Mouse (Mus musculus): ENCODE results near the gene Clpx.
"Not testable (repeated sequence)": the region's sequence is repeated elsewhere in the genome, so short reads cannot be mapped to it uniquely, and the experiment has no call there.

The Clpx gene

DNA sequence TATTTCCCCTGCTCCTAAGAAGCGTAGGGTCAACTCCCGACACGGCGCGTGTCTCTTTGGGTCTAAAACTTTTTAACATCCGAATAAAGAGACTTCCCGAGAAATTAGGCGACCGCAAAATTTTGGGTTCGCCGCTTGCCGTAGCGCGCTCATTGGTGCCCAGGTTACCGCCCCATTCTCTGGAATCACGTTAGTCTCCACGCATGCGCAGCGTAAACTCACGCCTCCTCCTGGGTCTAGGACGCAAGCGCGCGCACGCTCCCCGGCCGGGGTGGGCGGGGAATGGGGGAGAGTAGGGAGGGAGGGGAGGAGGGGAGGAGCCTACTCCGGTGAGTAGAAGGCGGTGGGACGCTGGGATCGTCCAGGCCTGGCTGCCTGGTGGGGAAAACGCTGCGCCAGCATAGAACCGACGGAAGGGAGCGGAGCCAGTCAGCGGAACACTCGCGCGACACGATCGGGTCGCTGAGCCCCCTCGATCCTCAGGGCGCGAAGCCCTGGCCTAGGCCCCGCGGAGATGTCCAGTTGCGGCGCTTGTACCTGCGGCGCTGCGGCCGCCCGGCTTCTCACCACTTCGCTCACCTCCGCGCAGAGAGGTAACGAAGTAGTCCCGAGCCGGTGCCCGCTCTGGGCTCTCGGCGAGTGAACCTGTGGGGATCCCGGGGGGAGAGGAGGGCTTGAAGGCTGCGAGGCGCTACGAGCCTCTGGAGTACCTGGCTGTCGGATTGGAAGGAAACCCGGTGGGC lies at the start of gene Clpx:
Gene Clpx (plus strand): TSS at position 288 of the 743 bp plus-strand sequence.
- CTCF ChIA-PET: no interaction called here

DNA sequence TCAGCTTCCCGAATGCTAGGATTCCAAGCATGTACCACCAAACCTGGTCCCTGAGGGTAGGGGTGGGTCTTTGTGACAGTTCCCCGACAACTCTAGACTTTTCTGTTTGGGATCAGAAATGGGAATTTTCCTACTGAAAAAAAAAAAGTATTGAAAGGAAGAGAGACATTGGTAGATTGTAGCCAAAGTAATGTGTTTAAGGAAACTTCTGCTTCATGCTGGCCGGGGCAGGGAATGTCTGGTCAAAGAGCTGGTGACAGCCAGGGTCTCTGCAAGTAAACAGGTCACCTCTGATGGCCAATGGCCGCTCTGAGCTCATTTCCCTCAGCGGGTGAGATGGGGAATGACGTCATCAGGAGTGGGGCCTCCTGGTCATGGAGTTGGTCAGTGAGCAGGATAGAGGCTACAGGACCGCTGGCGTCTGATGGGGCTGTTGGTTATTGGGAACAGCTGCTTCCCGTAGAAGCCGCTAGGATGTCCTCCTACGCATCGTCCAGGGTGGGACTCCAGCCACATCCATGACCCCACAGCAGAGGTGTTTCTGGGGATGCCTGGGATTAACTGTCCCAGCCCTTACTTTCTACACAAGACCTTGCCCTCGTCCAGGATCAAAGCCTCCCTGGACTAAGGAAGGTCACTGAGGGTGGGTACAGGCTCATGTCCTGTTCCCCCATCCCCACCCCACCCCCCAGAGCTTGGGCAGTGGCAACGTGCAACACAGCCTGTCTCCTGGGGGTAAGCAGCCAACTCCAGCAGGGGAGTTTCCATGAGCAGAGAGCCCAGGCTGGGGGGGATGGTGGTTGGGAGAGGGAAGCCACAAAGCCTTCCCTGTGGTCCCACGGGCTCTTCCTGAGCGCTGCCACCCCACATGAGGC lies 46.3 kb upstream of the Clpx start:
- CTCF ChIA-PET: interaction anchor here (0.6 kb wide), 1 partner anchor 23 kb away, joined by 3 read pairs; no protein-coding TSS in a partner anchor

- CTCF ChIA-PET: interaction anchor here (0.6 kb wide), 1 partner anchor 24 kb away, joined by 3 read pairs; no protein-coding TSS in a partner anchor
These were observed 45.7 kb upstream of the Clpx start for GRCm38 (mm10) chr9:65248377-65248690.

DNA sequence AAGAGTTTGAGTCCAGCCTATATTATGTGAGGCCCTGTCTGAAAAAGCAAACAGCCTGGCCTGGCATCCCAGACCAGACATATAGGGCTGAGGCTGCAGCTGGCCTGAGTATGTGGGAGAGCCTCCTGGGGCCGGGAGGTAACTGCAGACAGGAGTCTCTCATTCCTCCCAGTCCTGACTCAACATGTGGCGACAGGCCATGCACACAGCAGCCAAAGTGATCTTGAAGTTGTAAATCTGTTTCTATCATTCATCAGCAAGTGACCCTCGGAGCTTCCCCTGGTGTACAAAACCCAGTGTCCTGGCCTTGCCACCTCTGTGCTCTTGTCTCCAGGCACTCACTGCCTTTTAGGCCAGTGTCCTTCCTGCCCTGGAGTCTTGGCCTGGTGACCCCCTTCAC lies 42.0 kb upstream of the Clpx start:
- CTCF ChIA-PET: no interaction called here

DNA sequence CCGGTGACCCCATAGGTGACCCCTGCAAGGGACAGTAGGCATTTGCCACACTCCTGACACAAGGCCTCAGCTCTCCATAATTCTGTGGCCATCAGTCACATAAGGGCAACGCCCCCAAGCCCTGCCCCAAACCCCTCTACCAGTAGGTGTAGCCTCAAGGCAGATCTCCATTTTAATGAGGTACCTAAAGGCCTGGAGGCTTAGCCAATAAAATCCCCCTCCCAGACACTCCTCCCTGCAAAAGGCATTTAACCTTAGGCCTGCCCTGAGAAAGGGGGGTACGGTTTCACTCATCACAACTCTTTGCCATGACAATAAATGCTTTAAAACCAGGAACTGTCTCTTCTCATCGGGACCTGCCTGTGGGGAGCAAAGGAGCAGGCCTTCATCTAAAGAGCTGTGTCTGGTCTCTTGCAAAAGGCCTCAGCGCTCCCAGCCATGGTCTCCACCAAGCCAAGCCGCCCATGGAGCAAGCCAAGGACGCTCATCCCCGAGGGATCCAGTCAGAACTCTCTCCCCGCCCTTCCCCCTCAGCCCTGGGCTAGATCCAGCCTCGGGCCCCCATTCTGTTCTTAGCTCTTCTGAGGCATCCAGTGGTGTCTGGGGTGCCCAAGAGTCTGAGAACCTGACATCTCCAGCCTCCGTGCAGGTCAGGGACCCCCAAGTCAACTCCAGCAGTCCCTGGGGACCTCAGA lies 38.0 kb upstream of the Clpx start:
- CTCF ChIA-PET: no interaction called here

DNA sequence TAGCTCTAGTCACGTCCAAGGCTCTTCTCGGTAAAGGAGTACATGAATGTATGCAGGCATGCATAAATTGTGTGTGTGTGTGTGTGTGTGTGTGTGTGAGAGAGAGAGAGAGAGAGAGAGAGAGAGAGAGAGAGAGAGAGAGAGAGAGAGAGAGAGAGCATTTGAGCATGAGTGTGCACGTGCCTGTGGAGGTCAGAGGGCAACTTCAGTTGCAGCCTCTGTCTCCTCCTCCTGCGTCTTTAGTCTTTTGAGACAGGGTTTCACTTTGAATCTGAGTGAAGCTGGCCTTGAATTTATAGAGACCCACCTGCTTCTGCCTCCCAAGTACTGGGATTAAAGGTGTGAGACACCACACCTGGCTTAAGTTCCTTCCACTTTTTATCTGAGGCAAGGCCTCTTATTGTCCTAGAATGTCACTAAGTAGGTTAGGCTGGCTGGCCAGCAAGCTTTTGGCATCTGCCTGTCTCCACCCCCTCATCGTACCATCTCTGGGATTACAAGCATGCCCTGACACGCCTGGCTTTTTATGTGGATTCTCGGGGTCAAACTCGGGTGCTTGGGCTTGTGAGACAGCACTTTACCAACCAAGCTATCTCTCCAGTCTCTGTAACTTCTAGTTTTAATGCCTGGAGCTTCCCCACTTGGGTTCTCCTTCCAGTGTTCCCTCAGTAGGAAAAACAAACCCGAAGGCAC lies 36.7 kb upstream of the Clpx start:
- CTCF ChIA-PET: no interaction called here

GRCm38 (mm10) chr9:65259366-65259765 lies 34.7 kb upstream of the Clpx start:
- CTCF ChIA-PET: interaction anchor here (0.6 kb wide), 1 partner anchor 50 kb away, joined by 3 read pairs; no protein-coding TSS in a partner anchor

GRCm38 (mm10) chr9:65261591-65262230 lies 32.3 kb upstream of the Clpx start:
- CTCF ChIA-PET: no interaction called here

- CTCF ChIA-PET: interaction anchor here (0.5 kb wide), 1 partner anchor 594 kb away, joined by 3 read pairs; no protein-coding TSS in a partner anchor
These were observed 31.4 kb upstream of the Clpx start for GRCm38 (mm10) chr9:65262641-65263120.

DNA sequence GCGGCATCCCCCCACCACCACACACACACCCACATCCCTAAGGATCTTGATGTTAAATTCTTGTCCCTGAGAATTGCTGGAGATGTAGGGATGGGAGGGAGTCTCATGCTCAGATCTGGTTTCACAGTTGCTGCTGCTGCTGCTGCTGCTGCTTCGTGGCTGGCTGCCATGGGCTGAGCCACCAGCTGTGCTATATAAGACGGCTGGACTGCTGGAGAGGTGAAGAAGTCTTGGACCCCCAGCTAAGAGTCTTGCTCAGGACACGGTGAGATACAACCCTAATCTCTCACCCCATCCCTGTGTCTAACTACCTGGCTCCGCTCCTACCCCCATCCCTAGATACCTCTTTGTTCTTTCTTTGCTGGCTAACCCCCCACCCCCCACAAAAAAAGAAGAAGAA lies 29.1 kb upstream of the Clpx start, which contains the start of gene Cilp:
Gene Cilp (plus strand): TSS at position 222 of the 400 bp plus-strand sequence.
- CTCF ChIA-PET: no interaction called here

GRCm38 (mm10) chr9:65267742-65268515 lies 26.1 kb upstream of the Clpx start:
- CTCF ChIA-PET: interaction anchor here (0.7 kb wide), 1 partner anchor 189 kb away, joined by 7 read pairs; no protein-coding TSS in a partner anchor

DNA sequence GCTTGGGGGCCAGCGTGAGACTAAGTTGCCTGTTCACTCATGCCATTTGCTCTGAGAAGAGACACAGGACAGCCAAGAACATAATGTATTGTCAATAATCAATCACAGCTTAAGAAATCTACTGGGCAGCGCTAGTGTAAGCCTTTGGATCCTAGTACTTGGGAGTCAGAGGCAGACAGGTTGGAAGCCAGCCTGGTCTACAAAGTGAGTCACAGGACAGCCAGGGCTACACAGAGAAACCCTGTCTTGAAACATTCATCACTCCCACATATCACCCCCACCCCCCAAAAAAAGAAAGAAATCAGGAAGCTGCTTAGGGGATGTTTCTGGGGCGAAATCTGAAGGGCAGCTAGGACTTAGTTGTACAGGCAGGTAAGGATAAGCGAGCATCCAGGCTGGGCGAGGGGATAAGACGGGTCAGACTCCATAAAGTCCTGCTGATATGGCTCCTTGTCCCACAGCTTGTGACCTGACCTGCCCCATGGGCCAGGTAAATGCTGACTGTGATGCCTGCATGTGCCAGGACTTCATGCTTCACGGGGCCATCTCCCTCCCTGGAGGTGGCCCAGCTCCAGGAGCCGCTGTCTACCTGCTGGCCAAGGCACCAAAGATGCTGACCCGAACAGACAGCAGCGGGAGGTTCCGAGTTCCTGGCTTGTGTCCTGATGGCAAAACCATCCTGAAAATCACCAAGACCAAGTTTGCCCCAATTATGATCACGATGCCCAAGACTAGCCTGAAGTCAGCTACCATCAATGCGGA lies 20.8 kb upstream of the Clpx start:
- CTCF ChIA-PET: no interaction called here

DNA sequence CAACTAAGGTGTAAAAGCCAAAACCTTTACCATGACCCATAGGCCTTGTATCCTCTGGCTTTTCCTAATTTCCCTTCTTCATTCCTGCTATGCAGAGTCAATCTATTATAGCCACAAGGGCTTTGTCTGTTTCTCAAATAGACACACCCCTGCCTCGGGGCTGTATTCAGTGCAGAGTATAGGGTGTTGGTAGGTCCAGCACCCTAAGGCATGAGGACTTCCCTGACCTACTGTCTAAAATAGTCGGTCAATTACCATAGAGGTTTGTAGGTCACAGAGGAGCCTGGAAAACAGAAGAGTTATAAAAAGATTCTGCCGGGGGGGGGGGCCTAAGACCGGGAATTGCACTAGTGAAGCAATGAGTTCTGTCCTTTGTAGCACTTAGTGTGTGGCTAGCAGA lies 20.2 kb upstream of the Clpx start:
- CTCF ChIA-PET: no interaction called here

GRCm38 (mm10) chr9:65274851-65275250 lies 19.2 kb upstream of the Clpx start:
- CTCF ChIA-PET: not testable (repeated sequence)

DNA sequence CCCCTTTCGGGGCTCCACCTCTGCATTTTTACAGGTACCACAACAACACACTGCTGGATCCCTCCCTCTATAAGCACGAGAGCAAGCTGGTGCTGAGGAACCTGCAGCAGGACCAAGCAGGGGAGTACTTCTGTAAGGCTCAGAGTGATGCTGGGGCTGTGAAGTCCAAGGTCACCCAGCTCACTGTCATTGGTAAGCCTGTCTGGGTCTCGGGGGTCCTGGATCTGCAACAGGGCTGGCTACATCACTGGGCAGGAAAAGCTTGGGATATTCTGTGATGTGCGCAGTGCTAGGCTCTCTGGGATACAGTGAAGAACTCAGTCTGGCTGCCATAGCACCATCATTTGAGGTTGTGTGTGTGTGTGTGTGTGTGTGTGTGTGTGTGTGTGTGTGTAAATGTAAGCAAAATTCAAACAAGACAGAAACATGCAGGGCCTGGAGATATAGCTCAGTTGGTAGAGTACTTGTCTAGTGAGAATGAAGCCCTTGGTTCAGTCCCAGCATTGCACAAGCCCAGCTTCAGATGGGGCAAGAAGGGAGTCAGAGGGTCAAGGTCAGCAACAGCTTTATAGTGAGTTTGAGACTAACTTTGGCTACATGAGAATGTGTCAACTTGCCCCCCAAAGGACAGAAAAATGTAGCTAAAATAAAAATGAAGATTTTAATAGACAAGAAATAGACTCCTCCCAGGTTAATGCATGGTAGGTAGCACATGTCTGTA lies 18.1 kb upstream of the Clpx start:
- CTCF ChIA-PET: no interaction called here

DNA sequence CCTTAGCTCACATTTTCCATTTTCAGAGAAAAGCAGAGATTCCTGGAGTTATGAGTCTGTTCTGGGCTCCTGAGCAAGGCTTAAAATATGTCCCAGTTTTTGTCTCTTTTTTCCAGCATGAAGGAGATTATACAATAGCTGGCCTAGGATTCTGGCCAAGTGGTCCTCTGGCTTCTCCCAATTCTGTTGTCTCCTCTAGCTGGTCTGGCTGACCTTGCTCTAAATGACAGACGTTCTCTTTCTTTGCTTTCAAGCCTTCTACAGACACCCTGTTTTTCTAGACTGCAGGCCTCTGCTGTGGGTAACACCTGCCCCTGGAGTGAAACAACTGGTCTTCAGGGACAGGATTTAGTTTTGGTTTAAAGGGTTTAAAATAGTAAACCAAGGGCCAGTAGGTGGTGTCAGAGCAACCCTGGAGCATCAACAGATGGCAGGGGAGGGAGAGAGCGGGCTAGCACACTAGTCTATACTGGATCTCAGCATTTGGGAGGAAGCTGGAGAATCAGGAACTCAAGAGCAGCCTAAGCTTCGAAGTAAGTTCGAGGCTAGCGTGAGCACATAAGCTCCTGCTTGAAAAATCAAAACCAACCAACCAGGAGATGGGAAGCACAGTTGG lies 12.4 kb upstream of the Clpx start:
- CTCF ChIA-PET: no interaction called here

DNA sequence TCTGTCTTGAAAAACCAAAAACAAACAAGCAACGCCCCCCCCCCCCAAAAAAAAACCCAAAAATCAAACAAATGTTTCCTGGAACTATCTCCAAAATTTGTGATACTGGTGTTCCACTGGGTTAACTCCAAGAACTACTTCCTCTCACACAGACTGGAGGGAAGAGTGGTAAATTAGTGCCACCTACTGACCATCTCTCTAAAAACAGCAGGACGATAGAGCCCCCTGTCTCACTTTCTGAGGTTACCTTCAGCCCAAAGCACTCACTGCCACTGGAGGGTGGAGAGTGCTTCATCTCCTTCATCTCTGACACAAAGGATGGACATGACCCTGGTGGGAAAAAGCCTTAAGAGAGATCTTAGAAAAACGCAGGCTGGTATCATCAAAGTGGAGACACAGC lies 10.8 kb upstream of the Clpx start:
- CTCF ChIA-PET: no interaction called here

DNA sequence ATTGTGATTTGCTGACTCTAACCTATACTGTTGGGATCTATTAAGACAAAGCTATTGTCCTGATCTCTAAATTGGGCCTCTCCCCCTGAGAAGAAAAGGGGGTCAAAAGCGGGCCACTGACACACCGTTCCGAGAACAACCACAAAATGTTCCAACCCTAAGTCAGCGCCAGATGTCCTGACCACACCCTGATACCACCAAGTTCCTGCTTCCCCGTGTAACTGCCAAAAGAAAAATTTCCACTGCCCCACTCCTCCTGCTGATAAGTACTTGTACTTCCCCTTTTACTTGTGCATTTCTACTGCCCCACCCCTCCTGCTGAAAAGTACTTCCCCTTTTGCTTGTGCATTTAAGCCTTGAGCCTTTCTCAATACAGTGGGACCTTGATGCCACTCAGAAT lies 5.8 kb upstream of the Clpx start:
- CTCF ChIA-PET: interaction anchor here (0.6 kb wide), 1 partner anchor 99 kb away, joined by 6 read pairs; no protein-coding TSS in a partner anchor
